Mouse (Mus musculus) E14TG2a.4 (cell line): ENCODE results near the gene Dync2h1.

Experiments
- H3K27me3 ChIP-seq: 2 replicates; pipeline ENCODE4 v1.6.1; 2014; ENCODE audit warnings: low read length, control low read depth; ENCODE audit not compliant: insufficient read depth
- H3K36me3 ChIP-seq: 2 replicates; pipeline ENCODE4 v1.6.1; 2014; ENCODE audit warnings: low read length, control low read depth; ENCODE audit not compliant: insufficient read depth
- H3K4me1 ChIP-seq: replicated peaks from 2 replicates; pipeline ENCODE4 v1.6.1; 2014; ENCODE audit warnings: low read depth, low read length, control low read depth
- H3K4me3 ChIP-seq: replicated peaks from 2 replicates; pipeline ENCODE4 v1.5.1; 2014; ENCODE audit warnings: mild to moderate bottlenecking, low read length
- H3K9me3 ChIP-seq: 2 replicates; pipeline ENCODE4 v1.6.1; 2014; ENCODE audit warnings: low read length, control low read depth
- CTCF ChIP-seq: conservative IDR thresholded peaks from 2 replicates; pipeline ENCODE4 v1.5.1; 2014; ENCODE audit warnings: low read length
- NANOG ChIP-seq: IDR thresholded peaks from 2 replicates; pipeline ENCODE4 v1.6.1; 2014; ENCODE audit warnings: borderline replicate concordance, low read length, mixed read lengths
- POU5F1 ChIP-seq: IDR thresholded peaks from 2 replicates; pipeline ENCODE4 v1.6.1; 2014; ENCODE audit warnings: low read length, borderline replicate concordance

Gene Dync2h1

DNA sequence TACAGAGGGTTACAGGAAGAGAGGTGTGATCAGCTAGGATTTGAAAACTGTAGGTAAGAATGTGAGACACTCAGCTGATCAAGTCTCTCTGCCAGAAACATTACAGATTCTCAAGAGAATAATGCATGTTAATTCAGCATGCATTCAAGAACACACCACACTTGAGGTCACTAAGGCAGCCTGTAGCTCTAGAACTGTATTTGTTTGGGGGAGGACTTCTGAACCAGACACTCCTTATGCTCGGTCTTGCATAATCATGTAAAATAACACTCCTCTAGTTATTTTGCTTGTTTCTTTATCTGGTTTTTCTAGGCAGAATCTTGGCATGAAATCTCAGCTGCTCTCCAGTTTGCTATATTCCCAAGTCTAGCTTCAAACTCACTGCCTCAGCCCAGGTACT, 282.6 kb downstream of the Dync2h1 start:
- H3K27me3 ChIP-seq, result no peaks in the 10 kb centered on the region
- no peaks in the 10 kb centered on the region for H3K4me1 ChIP-seq
- TF ChIP-seq POU5F1 (no peak), NANOG (no peak), CTCF (no peak)
- H3K9me3 ChIP-seq, result peaks cover 21% of the 10 kb centered on the region
- no peaks in the 10 kb centered on the region for H3K36me3 ChIP-seq
- no peak overlapping the region for H3K4me3 ChIP-seq

DNA sequence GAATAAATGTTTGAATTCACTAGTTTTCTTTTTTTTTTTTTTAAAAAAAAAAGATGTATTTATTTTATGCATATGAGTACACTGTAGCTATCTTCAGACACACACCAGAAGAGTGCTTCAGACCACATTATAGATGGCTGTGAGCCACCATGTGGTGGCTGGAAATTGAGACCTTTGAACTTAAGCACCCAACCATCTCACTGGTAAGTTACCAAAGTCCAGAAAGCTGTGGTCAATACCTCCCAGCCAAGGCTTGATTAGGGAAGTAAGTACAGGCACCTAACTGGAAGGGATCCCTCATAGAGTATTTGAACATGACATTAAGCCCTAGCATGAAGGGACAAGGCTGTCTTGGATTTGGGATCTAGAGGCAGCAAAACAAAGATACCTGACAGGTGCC, 292.9 kb downstream of the Dync2h1 start:
- H3K27me3 ChIP-seq, result no peaks in the 10 kb centered on the region
- TF ChIP-seq NANOG, result no peak
- H3K4me3 ChIP-seq, result no peak overlapping the region
- no peaks in the 10 kb centered on the region for H3K36me3 ChIP-seq
- peaks cover 9% of the 10 kb centered on the region; the same call in 1 of the 2 replicates for H3K9me3 ChIP-seq
- H3K4me1 ChIP-seq, result no peaks in the 10 kb centered on the region

DNA sequence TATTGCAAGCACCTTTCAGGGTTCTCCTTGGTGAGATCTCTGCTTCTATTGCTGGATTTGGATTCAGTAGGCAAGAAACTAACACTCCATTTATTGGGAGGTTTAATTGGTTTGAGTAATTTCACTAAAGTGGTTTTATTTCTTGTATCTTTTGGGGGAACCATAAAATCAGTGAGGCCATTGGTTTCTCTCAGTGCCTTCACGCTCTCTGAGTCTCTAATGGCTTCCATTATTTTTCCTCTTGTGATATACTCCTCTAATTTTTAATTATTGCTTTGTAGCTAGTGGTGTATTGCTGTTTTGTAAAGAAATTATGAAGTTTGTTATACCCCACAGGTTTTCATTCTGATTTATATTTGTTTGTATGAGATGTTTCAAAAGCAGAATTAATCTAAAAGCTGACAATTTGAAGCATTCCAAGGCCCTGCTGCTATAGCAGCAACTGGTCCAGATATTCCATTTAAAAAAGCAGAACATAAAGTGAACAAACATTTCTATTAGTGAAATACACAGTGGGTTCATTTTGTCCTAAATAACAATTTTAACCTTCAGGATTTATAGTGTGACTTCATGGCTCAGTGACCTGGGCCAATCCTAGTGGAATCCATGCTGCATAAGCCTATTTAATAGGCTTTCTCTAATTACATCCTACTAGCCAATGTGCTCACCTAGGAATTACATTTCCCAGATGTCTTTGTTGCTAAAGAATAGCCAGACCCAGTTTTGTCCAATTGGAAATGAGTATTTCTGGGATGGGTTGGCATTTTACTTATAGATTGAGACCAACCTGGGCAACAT, 302.9 kb downstream of the Dync2h1 start:
- H3K4me3 ChIP-seq, result no peak overlapping the region
- TF ChIP-seq CTCF (no peak), NANOG (no peak), POU5F1 (no peak)

More for the DNA sequence above, 302.9 kb downstream of the Dync2h1 start:
- Histone ChIP-seq H3K27me3 (no peaks in the 10 kb centered on the region), H3K36me3 (no peaks in the 10 kb centered on the region), H3K4me1 (no peaks in the 10 kb centered on the region), H3K9me3 (peaks cover 15% of the 10 kb centered on the region)
